8 mouse cellular contexts compared by ENCODE assay signal in genomic region chr2:168766538-168767361, GRCm38 (mm10). TPM values are rescaled to one million over a fixed set of nuclear protein-coding genes. Genes with fewer than 3 reads are reported as not detected.
A peak's percentile ranks its signal among the peaks of the same experiment; 100 is the strongest.
DNase-seq lines count a peak whose midpoint lies in the region; ATAC-seq and TF ChIP-seq lines count a peak whose summit lies in the region.

No protein-coding gene starts in this region.

- H3K4me2 ChIP-seq in intestine, postnatal 0 days (replicated peaks; ENCODE audit: low read depth), result peak overlapping the region; percentile 75
- peak overlapping the region; percentile 93 for H3K4me2 ChIP-seq in midbrain, embryonic 13.5 days (replicated peaks)

- H3K27me3 ChIP-seq in ES-Bruce4 (ENCODE audit: control insufficient read depth, insufficient read depth, low read length, poor library complexity, severe bottlenecking), result no peaks in the 10 kb centered on the region
- peaks cover 59% of the 10 kb centered on the region for H3K27me3 ChIP-seq in intestine, postnatal 0 days (replicated peaks; ENCODE audit: control insufficient read depth, insufficient read depth, low read length)
- peaks cover 37% of the 10 kb centered on the region for H3K27me3 ChIP-seq in midbrain, embryonic 13.5 days

- DNase-seq in R1 (ENCODE audit: low read depth, low spot score) (peak; percentile 99), MN1 (ENCODE audit: low spot score) (no peak)
- DNase-seq in forelimb bud, embryonic 11.5 days (ENCODE audit: low read depth, low spot score), result peak; percentile 84
- DNase-seq in frontal cortex, postnatal 36 days (ENCODE audit: low spot score in 2 of 2), result no peak
- no peak for DNase-seq in urinary bladder, postnatal 10 days (ENCODE audit: low spot score)

- peak overlapping the region; percentile 95 for H3K27ac ChIP-seq in ES-Bruce4 (ENCODE audit: insufficient read depth, low read length)
- H3K27ac ChIP-seq in intestine, postnatal 0 days (ENCODE audit: low read depth, low read length), result no peak overlapping the region
- H3K27ac ChIP-seq in midbrain, embryonic 13.5 days, result peak overlapping the region; percentile 61

- under 1% methylated on average over 52 of the region's 52 CpGs for WGBS in intestine, postnatal 0 days
- WGBS in midbrain, embryonic 13.5 days, result under 1% methylated on average over 51 of the region's 52 CpGs

- H3K4me1 ChIP-seq in ES-Bruce4 (ENCODE audit: control insufficient read depth, insufficient read depth, low read length), result peaks cover 6% of the 10 kb centered on the region
- peaks cover 7% of the 10 kb centered on the region for H3K4me1 ChIP-seq in intestine, postnatal 0 days (replicated peaks; ENCODE audit: control insufficient read depth, insufficient read depth, low read length)
- peaks cover 56% of the 10 kb centered on the region for H3K4me1 ChIP-seq in midbrain, embryonic 13.5 days (replicated peaks)

- 0 out of 2 replicates have a peak, but pooled peaks cover 2% of the 10 kb centered on the region for H3K36me3 ChIP-seq in ES-Bruce4 (ENCODE audit: control insufficient read depth, insufficient read depth, low read length, poor library complexity, severe bottlenecking)
- no peaks in the 10 kb centered on the region; the same call in 1 of the 2 replicates for H3K36me3 ChIP-seq in intestine, postnatal 0 days (ENCODE audit: control insufficient read depth, insufficient read depth)
- no peaks in the 10 kb centered on the region for H3K36me3 ChIP-seq in midbrain, embryonic 13.5 days

- H3K9me3 ChIP-seq in ES-Bruce4 (replicated peaks; ENCODE audit: control insufficient read depth, insufficient read depth, low read length, poor library complexity, severe bottlenecking), result no peaks in the 10 kb centered on the region
- no peaks in the 10 kb centered on the region for H3K9me3 ChIP-seq in intestine, postnatal 0 days (ENCODE audit: control insufficient read depth)
- no peaks in the 10 kb centered on the region for H3K9me3 ChIP-seq in midbrain, embryonic 13.5 days

- TF ChIP-seq EP300 in ES-Bruce4 (IDR thresholded peaks at IDR 0.05; ENCODE audit: insufficient read depth, low read depth, low read length), result no peak

- peak overlapping the region; percentile 90 for H3K4me3 ChIP-seq in ES-Bruce4 (ENCODE audit: low read depth, low read length)
- H3K4me3 ChIP-seq in intestine, postnatal 0 days (ENCODE audit: low read depth, low read length), result peak overlapping the region; percentile 47
- peak overlapping the region; percentile 52 for H3K4me3 ChIP-seq in midbrain, embryonic 13.5 days (replicated peaks)

- H3K9ac ChIP-seq in ES-Bruce4 (ENCODE audit: low read depth, poor library complexity, severe bottlenecking), result peak overlapping the region; percentile 99
- no peak overlapping the region for H3K9ac ChIP-seq in intestine, postnatal 0 days (ENCODE audit: low read depth, low read length)
- peak overlapping the region; percentile 77 for H3K9ac ChIP-seq in midbrain, embryonic 13.5 days (replicated peaks)

- no peak for TF ChIP-seq POLR2A in ES-Bruce4 (IDR thresholded peaks at IDR 0.05; ENCODE audit: insufficient read depth, low read length)

- ATAC-seq in intestine, postnatal 0 days, result no peak
- ATAC-seq in midbrain, embryonic 13.5 days, result peak; percentile 87

- TF ChIP-seq CTCF in ES-Bruce4 (IDR thresholded peaks at IDR 0.05; ENCODE audit: low read depth, low read length), result no peak
- peak; percentile 12; the same call in 1 of the 2 replicates for TF ChIP-seq CTCF in intestine, postnatal 0 days (IDR thresholded peaks at IDR 0.05; ENCODE audit: low read depth)

RNA-seq across cellular contexts. Expression of gene Sall4, which starts 1.0 kb away (rescaled TPM):
- 244 and 245 TPM in 2 replicates for polyA plus RNA-seq in ES-Bruce4 (2011; ENCODE audit: insufficient read depth, insufficient read length, low read depth, missing spikeins)
- polyA plus RNA-seq in intestine, postnatal 0 days (2015; fragmentation: Nextera tagmentation; extraction: Ambion mirVana), result 0.08 and 0.55 TPM in 2 replicates
- 2.2 and 5.5 TPM in 2 replicates for polyA plus RNA-seq in midbrain, embryonic 13.5 days (2015; fragmentation: Nextera tagmentation; extraction: Ambion mirVana)

RNA-seq across cellular contexts. Expression of gene Atp9a, which starts 24.5 kb away (rescaled TPM):
- polyA plus RNA-seq in ES-Bruce4 (2011; ENCODE audit: insufficient read depth, insufficient read length, low read depth, missing spikeins), result 28.9 and 29.3 TPM in 2 replicates
- polyA plus RNA-seq in intestine, postnatal 0 days (2015; fragmentation: Nextera tagmentation; extraction: Ambion mirVana), result 34.0 and 36.7 TPM in 2 replicates
- polyA plus RNA-seq in midbrain, embryonic 13.5 days (2015; fragmentation: Nextera tagmentation; extraction: Ambion mirVana), result 61.1 and 63.6 TPM in 2 replicates

Comparison
In these comparisons a context has a peak if more than half of its experiments do, and no peak if none do; other contexts are left out.
1. DNase-seq: peak in R1 (single experiment) and forelimb bud, embryonic 11.5 days (single experiment); none in frontal cortex, postnatal 36 days (0 of 2), MN1 (single experiment) and urinary bladder, postnatal 10 days (single experiment).
2. RNA of gene Sall4, which starts 1.0 kb away (polyA plus RNA-seq): 244 to 245 TPM in ES-Bruce4; 2.2 to 5.5 TPM in midbrain, embryonic 13.5 days and 0.08 to 0.55 TPM in intestine, postnatal 0 days; every median in the first group is over 10 times any median in the second.
3. Peak in every context shown above with its lines, with median percentiles within 50 percentile points of each other: H3K4me3 ChIP-seq.